Mouse (Mus musculus) bone marrow, adult 2 months (tissue): ENCODE results near the gene Gmppa.

ENCODE experiments used
- CTCF ChIP-seq: fragments of 200-500 bp; IDR thresholded peaks from 2 replicates; pipeline ENCODE4 v1.5.1; 2011; ENCODE audit warnings: low read length, control low read depth; ENCODE audit not compliant: control insufficient read depth, insufficient read depth
- POLR2A ChIP-seq: fragments of 200-500 bp; IDR thresholded peaks from 2 replicates; pipeline ENCODE4 v1.6.1; 2011; ENCODE audit warnings: low read depth, mild to moderate bottlenecking, control low read depth, low read length, borderline replicate concordance; ENCODE audit not compliant: control insufficient read depth

- TF ChIP-seq POLR2A = no peak
- TF ChIP-seq CTCF = no peak
Observed at GRCm38 (mm10) chr1:75447265-75448051, 11.7 kb downstream of the Gmppa start.
